Mouse (Mus musculus) midbrain, embryonic 11.5 days (tissue): ENCODE data around the gene Gm3383. TPM values are rescaled to one million over a fixed set of nuclear protein-coding genes. Genes with fewer than 3 reads are reported as not detected.
"Not testable (repeated sequence)": the region's sequence is repeated elsewhere in the genome, so short reads cannot be mapped to it uniquely, and the experiment has no call there.

Source experiments
- ATAC-seq: fragments of 200-750 bp; cut with Nextera tagmentation; 2 replicates; pipeline ENCODE4 v1.8.0; 2017; ENCODE audit warnings: moderate TSS enrichment, moderate library complexity; ENCODE audit not compliant: low FRiP score
- DNase-seq: peaks from one replicate; pipeline ENCODE4 v3.0.0; 2015; ENCODE audit warnings: low spot score; ENCODE audit errors: missing footprints
- H3K27ac ChIP-seq: fragments of 300-500 bp; sonication (generic); 2 replicates; pipeline ENCODE4 v1.5.1; 2014; ENCODE audit warnings: low read depth, low read length
- H3K27me3 ChIP-seq: fragments of 300-500 bp; sonication (generic); 2 replicates; pipeline ENCODE4 v1.6.1; 2014; ENCODE audit warnings: mild to moderate bottlenecking, low read length, moderate library complexity, mixed read lengths; ENCODE audit not compliant: control insufficient read depth, insufficient read depth
- H3K36me3 ChIP-seq: fragments of 300-500 bp; sonication (generic); 2 replicates; pipeline ENCODE4 v1.6.1; 2014; ENCODE audit warnings: mild to moderate bottlenecking, low read length, moderate library complexity, mixed read lengths; ENCODE audit not compliant: control insufficient read depth, insufficient read depth
- H3K4me1 ChIP-seq: fragments of 300-500 bp; sonication (generic); 2 replicates; pipeline ENCODE4 v1.6.1; 2014; ENCODE audit warnings: low read length; ENCODE audit not compliant: control insufficient read depth, insufficient read depth
- H3K4me2 ChIP-seq: fragments of 300-500 bp; sonication (generic); 2 replicates; pipeline ENCODE4 v1.6.1; 2014; ENCODE audit warnings: mild to moderate bottlenecking, moderate library complexity
- H3K4me3 ChIP-seq: fragments of 300-500 bp; sonication (generic); 2 replicates; pipeline ENCODE4 v1.5.1; 2014; ENCODE audit warnings: low read depth, low read length
- H3K9ac ChIP-seq: fragments of 300-500 bp; sonication (generic); 2 replicates; pipeline ENCODE4 v1.6.1; 2014; ENCODE audit warnings: low read length
- H3K9me3 ChIP-seq: fragments of 300-500 bp; sonication (generic); 2 replicates; pipeline ENCODE4 v1.6.1; 2016; ENCODE audit warnings: low read length; ENCODE audit not compliant: control insufficient read depth
- WGBS: fragments of 180-500 bp; shearing (Covaris S2); extraction: QIAGEN DNeasy Blood & Tissue Kit; methylation state at CpG from one replicate; pipeline ENCODE4 v1.1.7; 2014; 5-methylcytosine and 5-hydroxymethylcytosine counted together
- polyA plus RNA-seq: library from polyadenylated mRNA; unstranded; fragments of >200 nt; fragmentation: Nextera tagmentation; extraction: Ambion mirVana; gene quantifications from 2 replicates; pipeline ENCODE4 v1.2.1, GENCODE M21; 2014

The Gm3383 gene
- 1.4 and 3.3 TPM in 2 replicates for polyA plus RNA-seq

DNA sequence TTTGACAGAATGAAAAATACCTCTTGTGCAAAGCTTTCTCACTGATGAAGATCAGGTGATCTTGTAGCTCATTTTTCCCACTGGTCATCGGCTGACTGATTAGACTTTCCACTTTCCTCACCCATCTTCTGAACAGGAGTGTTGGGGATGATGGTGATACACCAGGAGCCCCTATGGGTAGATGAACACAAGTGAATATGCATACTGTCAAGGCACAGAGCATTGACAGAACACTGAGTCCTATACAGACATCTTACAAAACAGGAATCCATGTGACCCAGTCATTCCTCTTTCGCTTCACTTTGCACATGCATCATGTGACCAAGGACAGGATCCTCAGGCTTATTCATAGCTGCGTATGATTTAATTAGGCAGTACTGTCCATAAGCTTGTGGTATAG, at the start of gene Gm3383:
Gm3383 (minus strand) TSS at position 101 of the 400 bp plus-strand sequence.
- H3K4me1 ChIP-seq, DNase-seq, H3K36me3 ChIP-seq, ATAC-seq, H3K9me3 ChIP-seq, H3K9ac ChIP-seq, H3K4me2 ChIP-seq, H3K27me3 ChIP-seq, H3K27ac ChIP-seq, H3K4me3 ChIP-seq: not testable (repeated sequence)
- no CpG with 5 or more reads among the region's 3 CpGs for WGBS

DNA sequence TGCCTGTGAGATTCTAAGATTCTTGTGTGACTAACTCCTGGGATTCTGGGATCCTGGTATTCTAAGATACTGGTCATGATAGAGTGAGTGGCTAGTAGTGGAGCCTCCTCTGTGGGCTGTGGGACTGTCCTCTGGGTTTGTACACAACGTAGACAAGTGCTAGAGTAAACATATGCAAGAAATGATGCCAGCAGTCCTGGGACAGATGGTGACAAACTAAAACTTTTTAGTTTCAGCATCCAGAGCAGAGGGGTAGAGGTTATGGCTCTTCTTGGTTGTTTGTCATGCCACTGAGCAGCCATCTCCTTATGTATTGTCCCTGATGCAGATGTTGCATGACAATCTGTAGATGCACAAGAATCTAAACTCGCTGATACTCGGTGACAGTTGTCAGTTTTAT, 48.1 kb upstream of the Gm3383 start:
- WGBS: 85% methylated on average over 3 of the region's 3 CpGs
- H3K27me3 ChIP-seq, ATAC-seq, H3K4me1 ChIP-seq, H3K4me3 ChIP-seq, H3K9ac ChIP-seq, H3K4me2 ChIP-seq, H3K27ac ChIP-seq, H3K36me3 ChIP-seq, H3K9me3 ChIP-seq, DNase-seq: not testable (repeated sequence)

DNA sequence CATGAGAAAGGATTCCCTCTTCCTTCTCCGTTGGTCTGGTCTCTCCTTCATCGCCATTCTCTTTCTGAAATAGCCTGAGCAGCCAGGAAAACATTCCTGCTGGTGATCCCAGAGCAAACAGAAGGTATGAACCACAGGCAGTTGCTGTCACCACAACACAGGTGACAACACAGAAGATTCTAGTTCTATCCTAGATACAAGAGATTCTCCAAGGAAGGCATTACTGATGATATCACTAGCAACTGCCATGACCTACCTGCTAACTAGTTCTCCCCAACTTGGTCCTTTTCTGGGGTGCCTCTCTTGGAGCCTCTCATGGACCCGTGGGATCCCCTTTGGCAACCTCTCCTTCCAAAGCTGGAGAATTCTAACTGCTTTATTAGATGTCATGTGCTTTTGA, 22.4 kb upstream of the Gm3383 start, which contains the start of gene Gm3424:
Gm3424 (minus strand) TSS at position 101 of the 400 bp plus-strand sequence.
- H3K9me3 ChIP-seq, ATAC-seq, H3K27ac ChIP-seq, H3K36me3 ChIP-seq, H3K9ac ChIP-seq, H3K4me1 ChIP-seq, DNase-seq, H3K4me2 ChIP-seq, H3K4me3 ChIP-seq, H3K27me3 ChIP-seq: not testable (repeated sequence)
- WGBS: no CpG with 5 or more reads among the region's 3 CpGs

DNA sequence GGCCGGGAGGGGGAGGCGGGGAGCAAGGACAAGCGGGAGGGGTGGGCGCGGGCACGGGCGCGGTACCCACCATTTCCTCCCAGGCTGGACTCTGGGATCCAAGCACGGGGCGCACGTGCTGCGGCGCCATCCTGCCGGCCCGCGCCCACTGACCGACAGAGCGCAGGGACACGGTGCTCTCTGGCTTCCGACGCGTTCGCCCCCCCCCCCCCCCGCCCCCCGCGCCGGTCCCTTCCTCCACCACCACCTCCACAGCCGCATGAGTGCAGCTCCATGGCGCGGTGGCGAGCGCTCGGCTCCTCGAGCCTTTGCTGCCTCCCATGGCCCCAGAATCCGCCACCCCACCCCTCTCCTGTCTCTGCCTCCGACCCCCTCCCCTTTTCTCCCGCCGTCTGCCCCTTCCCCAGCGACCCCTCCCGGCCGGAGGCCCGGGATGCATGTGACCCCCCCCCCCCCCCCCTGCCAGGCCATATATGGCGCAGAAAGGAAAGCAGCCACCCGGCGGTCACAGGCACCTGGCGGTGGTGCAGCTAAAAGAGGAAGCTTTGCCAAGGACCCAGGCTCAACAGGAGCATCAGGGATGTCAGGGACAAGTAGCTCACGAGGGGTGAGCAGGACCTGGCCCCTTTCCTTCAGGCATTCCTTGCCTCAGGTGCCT, 5.0 kb upstream of the Gm3383 start:
- not testable (repeated sequence) for H3K36me3 ChIP-seq, H3K4me1 ChIP-seq, H3K4me2 ChIP-seq, H3K4me3 ChIP-seq, DNase-seq, H3K9ac ChIP-seq, H3K9me3 ChIP-seq, H3K27ac ChIP-seq, H3K27me3 ChIP-seq
- no CpG with 5 or more reads among the region's 47 CpGs for WGBS
- 0 out of 2 replicates have a peak, but pooled peaks have one; percentile 46 for ATAC-seq

DNA sequence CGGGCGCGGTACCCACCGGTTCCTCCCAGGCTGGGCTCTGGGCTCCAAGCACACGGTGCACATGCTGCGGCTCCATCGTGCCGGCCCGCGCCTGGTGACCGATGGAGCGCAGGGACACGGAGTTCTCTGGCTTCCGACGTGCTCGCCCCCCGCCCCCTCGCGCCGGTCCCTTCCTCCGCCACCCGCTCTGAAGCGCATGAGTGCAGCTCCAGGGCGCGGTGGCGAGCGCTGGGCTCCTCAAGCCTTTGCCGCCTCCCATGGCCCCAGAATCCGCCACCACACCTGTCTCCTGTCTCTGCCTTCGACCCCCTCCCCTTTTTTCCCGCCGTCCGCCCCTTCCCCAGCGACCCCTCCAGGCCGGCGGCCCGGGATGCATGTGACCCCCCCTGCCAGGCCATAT, 66.3 kb downstream of the Gm3383 start, which contains the start of gene Gm3373:
Gm3373 (minus strand) TSS at position 101 of the 400 bp plus-strand sequence.
- not testable (repeated sequence) for H3K9ac ChIP-seq, H3K36me3 ChIP-seq, H3K27ac ChIP-seq, H3K4me3 ChIP-seq, H3K27me3 ChIP-seq, H3K9me3 ChIP-seq, ATAC-seq, H3K4me1 ChIP-seq, H3K4me2 ChIP-seq, DNase-seq
- no CpG with 5 or more reads among the region's 37 CpGs for WGBS

DNA sequence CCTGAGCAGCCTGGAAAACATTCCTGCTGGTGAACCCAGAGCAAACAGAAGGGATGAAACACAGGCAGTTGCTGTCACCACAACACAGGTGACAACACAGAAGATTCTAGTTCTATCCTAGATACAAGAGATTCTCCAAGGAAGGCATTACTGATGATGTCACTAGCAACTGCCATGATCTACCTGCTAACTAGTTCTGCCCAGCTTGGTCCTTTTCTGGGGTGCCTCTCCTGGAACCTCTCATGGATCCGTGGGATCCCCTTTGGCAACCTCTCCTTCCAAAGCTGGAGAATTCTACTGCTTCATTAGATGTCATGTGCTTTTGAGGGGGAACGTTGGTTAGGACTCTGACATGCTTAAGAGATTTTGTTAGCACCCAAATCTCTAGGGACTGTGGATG, 120.4 kb downstream of the Gm3383 start, which contains the start of gene Gm9603:
Gm9603 (minus strand) TSS at position 101 of the 400 bp plus-strand sequence.
- H3K27ac ChIP-seq, H3K36me3 ChIP-seq, H3K9ac ChIP-seq, ATAC-seq, H3K27me3 ChIP-seq, H3K4me1 ChIP-seq, H3K4me3 ChIP-seq, DNase-seq, H3K9me3 ChIP-seq, H3K4me2 ChIP-seq: not testable (repeated sequence)
- WGBS: no CpG with 5 or more reads among the region's 2 CpGs

DNA sequence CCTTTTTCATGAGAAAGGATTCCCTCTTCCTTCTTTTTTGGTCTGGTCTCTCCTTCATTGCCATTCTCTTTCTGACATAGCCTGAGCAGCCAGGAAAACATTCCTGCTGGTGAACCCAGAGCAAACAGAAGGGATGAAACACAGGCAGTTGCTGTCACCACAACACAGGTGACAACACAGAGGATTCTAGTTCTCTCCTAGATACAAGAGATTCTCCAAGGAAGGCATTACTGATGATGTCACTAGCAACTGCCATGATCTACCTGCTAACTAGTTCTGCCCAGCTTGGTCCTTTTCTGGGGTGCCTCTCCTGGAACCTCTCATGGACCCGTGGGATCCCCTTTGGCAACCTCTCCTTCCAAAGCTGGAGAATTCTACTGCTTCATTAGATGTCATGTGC, 174.9 kb downstream of the Gm3383 start, which contains the start of gene Gm8265:
Gm8265 (minus strand) TSS at position 101 of the 400 bp plus-strand sequence.
- not testable (repeated sequence) for H3K27me3 ChIP-seq
- WGBS: no CpG with 5 or more reads among the region's 1 CpGs

More for the DNA sequence above, 174.9 kb downstream of the Gm3383 start, which contains the start of gene Gm8265:
- H3K4me2 ChIP-seq, H3K9ac ChIP-seq, H3K4me3 ChIP-seq, H3K4me1 ChIP-seq, H3K9me3 ChIP-seq, H3K27ac ChIP-seq, ATAC-seq, H3K36me3 ChIP-seq, DNase-seq: not testable (repeated sequence)

Other genes with a start within 250 kb of the Gm3383 start
- not detected in 2 replicates for gene Gm8265, start 175.0 kb downstream of the Gm3383 start, polyA plus RNA-seq
- not detected in 2 replicates for gene Gm9603, start 120.5 kb downstream of the Gm3383 start, polyA plus RNA-seq
- 0.26 TPM in 1 of 2 replicates, not detected in the other for gene Gm3373, start 66.4 kb downstream of the Gm3383 start, polyA plus RNA-seq
- gene Gm3424, start 22.3 kb upstream of the Gm3383 start, polyA plus RNA-seq: not detected in 2 replicates
- 0.12 TPM in 1 of 2 replicates, not detected in the other for gene Gm8237, start 72.4 kb upstream of the Gm3383 start, polyA plus RNA-seq
- gene Gm3248, start 153.8 kb upstream of the Gm3383 start, polyA plus RNA-seq: 0.57 and 0.63 TPM in 2 replicates
- not detected in 2 replicates for gene Gm3453, start 171.2 kb upstream of the Gm3383 start, polyA plus RNA-seq